Mouse (Mus musculus) T-helper 1 cell (primary cell): ENCODE data around the gene Ccdc88c.

ENCODE experiments used
- in situ Hi-C: fragments of 300-600 bp; cut with MboI, MseI; formaldehyde crosslinking; loops from one replicate; pipeline ENCODE4 v1.15.1; 2025; ENCODE audit warnings: high pct_unique_total_duplicates

Ccdc88c gene

GRCm38 (mm10) chr12:100999061-100999954 lies 29.5 kb downstream of the Ccdc88c start:
- in situ Hi-C loops = no loop called here

- in situ Hi-C loops = no loop called here
Measured at GRCm38 (mm10) chr12:100998564-100998962, 30.3 kb downstream of the Ccdc88c start.

GRCm38 (mm10) chr12:100997830-100998563 lies 30.9 kb downstream of the Ccdc88c start:
- in situ Hi-C loops = no loop called here

- in situ Hi-C loops = no loop called here
Measured at GRCm38 (mm10) chr12:100996378-100996898, 32.4 kb downstream of the Ccdc88c start.

GRCm38 (mm10) chr12:100995607-100996377 lies 33.1 kb downstream of the Ccdc88c start:
- in situ Hi-C loops = no loop called here

GRCm38 (mm10) chr12:100994140-100995015 lies 34.5 kb downstream of the Ccdc88c start:
- in situ Hi-C loops = no loop called here

- in situ Hi-C loops = no loop called here
Measured at GRCm38 (mm10) chr12:100993146-100993545, 35.7 kb downstream of the Ccdc88c start.

- in situ Hi-C loops = no loop called here
Measured at GRCm38 (mm10) chr12:100992505-100992904, 36.4 kb downstream of the Ccdc88c start.

GRCm38 (mm10) chr12:100991119-100991518 lies 37.7 kb downstream of the Ccdc88c start:
- in situ Hi-C loops = no loop called here

GRCm38 (mm10) chr12:100990291-100990690 lies 38.6 kb downstream of the Ccdc88c start:
- in situ Hi-C loops = no loop called here

GRCm38 (mm10) chr12:100989780-100990288 lies 39.0 kb downstream of the Ccdc88c start:
- in situ Hi-C loops = no loop called here

- in situ Hi-C loops = no loop called here
Measured at GRCm38 (mm10) chr12:100988324-100989130, 40.3 kb downstream of the Ccdc88c start.

GRCm38 (mm10) chr12:100986423-100986822 lies 42.4 kb downstream of the Ccdc88c start:
- in situ Hi-C loops = no loop called here

GRCm38 (mm10) chr12:100985793-100986157 lies 43.1 kb downstream of the Ccdc88c start:
- in situ Hi-C loops = no loop called here

GRCm38 (mm10) chr12:100985050-100985792 lies 43.6 kb downstream of the Ccdc88c start:
- in situ Hi-C loops = no loop called here

GRCm38 (mm10) chr12:100983565-100983964 lies 45.3 kb downstream of the Ccdc88c start:
- in situ Hi-C loops = no loop called here

- in situ Hi-C loops = no loop called here
Measured at GRCm38 (mm10) chr12:100982217-100982616, 46.6 kb downstream of the Ccdc88c start.

GRCm38 (mm10) chr12:100980551-100981008 lies 48.3 kb downstream of the Ccdc88c start:
- in situ Hi-C loops = no loop called here

GRCm38 (mm10) chr12:100979616-100980015 lies 49.2 kb downstream of the Ccdc88c start:
- in situ Hi-C loops = no loop called here
